Mouse (Mus musculus): Measurements from ENCODE around the gene Zfp771.

- TF ChIP-seq CTCF (IDR thresholded peaks at IDR 0.05; ENCODE audit: borderline replicate concordance, extremely low read depth, insufficient read depth, insufficient read length): no peak
- TF ChIP-seq POLR2A (IDR thresholded peaks at IDR 0.05; ENCODE audit: borderline replicate concordance, extremely low read depth, insufficient read depth, insufficient read length, poor library complexity, severe bottlenecking): no peak
These were observed 25.4 kb upstream of the Zfp771 start for GRCm38 (mm10) chr7:127218670-127219069.
